Mouse (Mus musculus) urinary bladder, adult 2 months (tissue): ENCODE results near the gene Srp72. TPM values are rescaled to one million over a fixed set of nuclear protein-coding genes. Genes with fewer than 3 reads are reported as not detected.
"Not testable (repeated sequence)": the region's sequence is repeated elsewhere in the genome, so short reads cannot be mapped to it uniquely, and the experiment has no call there.

Source experiments
- DNase-seq: peaks from one replicate; pipeline ENCODE4 v3.0.0; 2022; ENCODE audit warnings: low spot score
- polyA plus RNA-seq: library from polyadenylated mRNA; depleted of rRNA; stranded (reverse); fragments of >200 nt; gene quantifications from 2 replicates; pipeline ENCODE4 v1.2.3, GENCODE M21; 2012

The Srp72 gene
- polyA plus RNA-seq, 1 experiment, result 68.9 TPM

DNA sequence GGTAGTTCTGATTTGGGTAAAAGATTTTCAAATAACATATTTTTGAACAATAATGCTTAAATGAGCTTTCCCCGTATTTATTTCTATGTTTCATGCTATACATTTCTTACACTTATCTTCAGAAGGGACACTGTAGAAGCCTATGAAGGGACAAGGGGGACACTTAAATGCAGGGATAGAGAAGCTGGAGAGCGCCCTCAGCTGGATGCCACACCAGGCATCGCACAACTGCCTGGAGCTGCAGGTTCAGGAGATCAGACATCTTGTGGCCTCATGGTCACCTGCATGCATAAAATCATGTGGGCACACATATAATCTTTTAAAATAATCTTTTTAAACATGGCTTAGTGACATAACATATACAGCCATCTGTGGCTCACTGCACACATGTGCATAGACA lies 9.8 kb upstream of the Srp72 start:
- DNase-seq, result no peak

DNA sequence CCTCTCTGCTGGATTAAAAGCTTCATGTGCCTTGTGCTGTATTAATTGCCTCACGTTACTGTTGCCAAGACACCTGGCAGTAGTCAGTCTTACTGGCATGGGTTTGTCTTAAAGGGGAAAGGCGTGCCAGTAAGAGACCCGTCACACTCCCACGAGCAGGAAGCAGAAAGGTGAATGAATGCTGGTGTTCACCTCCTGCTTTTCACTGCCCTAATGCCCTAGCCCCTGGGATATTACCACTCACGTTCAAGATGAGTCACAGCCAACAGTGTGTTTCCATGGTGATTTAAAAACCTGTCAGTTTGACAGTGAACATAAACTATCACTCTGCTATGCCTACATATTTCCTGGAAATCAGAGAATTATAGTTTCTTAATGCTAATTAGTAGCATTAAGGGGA lies 5.2 kb upstream of the Srp72 start:
- no peak for DNase-seq

GRCm38 (mm10) chr5:76971115-76971514 lies 3.4 kb upstream of the Srp72 start:
- not testable (repeated sequence) for DNase-seq

GRCm38 (mm10) chr5:76973488-76973887 lies 995 bp upstream of the Srp72 start:
- no peak for DNase-seq

DNA sequence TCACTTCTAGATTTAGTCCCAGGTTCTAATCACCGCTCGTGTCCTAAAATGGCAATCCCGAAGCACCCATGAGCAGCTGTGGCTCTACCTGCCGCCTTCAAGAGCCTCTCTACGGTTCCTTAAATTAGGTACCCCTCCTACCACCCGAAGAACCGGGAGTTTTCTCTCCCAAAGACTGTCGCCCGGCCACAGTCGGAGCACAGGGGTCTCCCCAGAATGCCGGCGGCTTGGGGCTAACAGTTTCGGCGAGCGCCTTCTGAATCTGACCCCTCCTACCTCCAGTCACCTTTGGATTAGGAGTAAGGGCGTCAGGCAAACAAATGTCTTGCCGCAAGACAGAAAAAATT lies 303 bp upstream of the Srp72 start:
- no peak for DNase-seq

DNA sequence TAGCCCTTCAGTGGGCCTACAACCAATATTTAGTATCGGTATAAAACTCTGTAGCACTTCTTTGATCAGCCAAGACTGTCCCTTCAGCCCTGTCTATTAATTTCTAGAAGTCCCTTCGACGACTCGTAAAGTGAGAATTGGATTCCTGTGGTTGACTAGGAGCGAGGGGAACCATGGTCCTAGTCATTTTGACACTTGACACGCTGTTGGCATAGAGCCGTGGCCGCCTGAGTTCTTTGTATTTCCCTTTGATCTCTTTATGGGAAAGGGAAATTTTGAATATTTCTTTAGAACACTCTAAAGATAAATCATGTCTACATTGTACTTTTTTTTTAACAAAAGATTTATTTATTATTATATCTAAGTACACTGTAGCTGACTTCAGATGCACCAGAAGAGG lies 1.3 kb downstream of the Srp72 start:
- DNase-seq, result no peak

DNA sequence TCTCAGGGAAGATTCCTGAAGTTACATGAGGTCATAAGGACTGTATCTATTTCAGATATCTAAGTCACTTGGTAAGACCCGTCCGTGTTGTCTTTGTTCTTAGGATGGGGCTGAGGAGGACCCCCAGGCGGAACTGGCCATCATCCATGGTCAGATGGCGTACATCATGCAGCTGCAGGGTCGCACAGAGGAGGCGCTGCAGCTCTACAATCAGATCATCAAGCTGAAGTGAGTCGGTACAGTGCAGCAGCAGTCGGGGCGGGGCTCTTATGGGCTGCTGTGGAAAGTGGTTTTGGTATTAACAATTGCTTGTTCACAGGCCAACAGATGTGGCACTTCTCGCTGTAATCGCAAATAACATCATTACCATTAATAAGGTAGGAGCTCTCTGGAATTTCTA lies 9.5 kb downstream of the Srp72 start:
- no peak for DNase-seq

GRCm38 (mm10) chr5:76990789-76991188 lies 16.3 kb downstream of the Srp72 start:
- DNase-seq, result no peak

- DNase-seq, result no peak
Observed at GRCm38 (mm10) chr5:76993174-76993814, 18.8 kb downstream of the Srp72 start.

DNA sequence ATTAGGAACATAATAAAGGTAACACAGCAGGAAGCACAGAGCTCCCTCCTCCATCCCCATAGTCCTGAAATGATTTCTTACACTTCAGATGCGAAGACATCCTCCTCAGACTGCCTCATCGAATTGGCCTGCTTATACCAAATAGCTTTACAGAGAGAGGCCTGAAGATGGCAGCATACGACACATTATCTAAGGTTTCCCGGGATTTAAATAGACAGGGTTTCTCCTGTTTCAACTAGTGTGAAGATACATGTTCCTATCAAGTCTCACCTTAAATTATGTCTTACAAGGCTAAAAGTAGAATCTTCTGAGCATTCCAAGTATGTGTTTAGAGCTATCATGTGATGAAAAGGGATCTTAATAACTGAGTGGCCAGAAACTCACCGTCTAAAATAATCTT lies 23.9 kb downstream of the Srp72 start:
- no peak for DNase-seq

GRCm38 (mm10) chr5:77001192-77001591 lies 26.7 kb downstream of the Srp72 start:
- no peak for DNase-seq

DNA sequence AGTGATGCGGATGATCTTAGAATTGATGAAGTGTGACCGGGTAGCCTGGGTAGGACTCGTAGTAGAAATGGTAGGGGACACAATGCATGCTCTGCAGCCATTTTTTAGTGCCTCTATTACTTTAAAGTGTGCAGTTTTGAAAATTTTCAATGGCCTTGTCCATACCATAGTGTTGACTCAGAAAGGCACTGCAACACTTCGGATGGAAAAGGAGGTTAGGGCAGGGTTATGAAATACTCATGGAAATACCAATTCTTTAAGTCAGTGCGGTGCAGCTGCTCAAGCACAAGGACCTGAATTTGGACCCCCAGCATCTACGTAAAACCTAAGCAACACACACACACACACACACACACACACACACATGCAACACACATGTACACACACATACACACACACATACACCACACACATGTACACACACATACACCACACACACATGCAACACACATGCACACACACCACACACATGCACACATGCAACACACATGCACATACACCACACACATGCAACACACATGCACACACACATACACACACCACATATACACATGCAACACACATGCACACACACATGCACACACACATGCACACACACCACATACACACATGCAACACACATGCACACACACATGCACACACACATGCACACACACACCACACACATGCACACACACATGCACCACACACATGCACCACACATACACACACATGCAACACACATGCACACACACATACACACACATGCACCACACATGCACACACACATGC lies 29.8 kb downstream of the Srp72 start, which contains the start of gene Arl9:
Arl9 (plus strand) TSS at position 5 of the 771 bp plus-strand sequence.
- no peak for DNase-seq

GRCm38 (mm10) chr5:77010352-77010751 lies 35.9 kb downstream of the Srp72 start:
- DNase-seq, result no peak

DNA sequence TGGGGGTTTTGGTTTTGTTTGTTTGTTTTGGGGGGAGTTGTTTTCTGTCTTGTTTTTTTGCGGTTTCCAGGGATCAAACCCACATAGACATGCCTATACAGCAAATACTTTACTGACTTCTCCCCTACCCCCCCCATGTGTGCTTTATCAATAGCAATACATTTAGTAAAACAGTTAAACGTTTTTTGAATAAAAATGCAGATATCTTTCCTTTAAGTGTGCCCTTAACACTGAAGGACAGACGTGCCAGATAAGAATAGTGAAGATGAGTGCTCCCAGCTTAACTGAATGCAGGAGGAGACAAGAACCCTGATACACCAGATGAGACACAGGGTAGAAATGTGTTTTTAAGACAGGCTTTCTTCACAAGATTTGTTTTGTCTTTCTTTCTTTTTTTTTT lies 36.6 kb downstream of the Srp72 start:
- no peak for DNase-seq

DNA sequence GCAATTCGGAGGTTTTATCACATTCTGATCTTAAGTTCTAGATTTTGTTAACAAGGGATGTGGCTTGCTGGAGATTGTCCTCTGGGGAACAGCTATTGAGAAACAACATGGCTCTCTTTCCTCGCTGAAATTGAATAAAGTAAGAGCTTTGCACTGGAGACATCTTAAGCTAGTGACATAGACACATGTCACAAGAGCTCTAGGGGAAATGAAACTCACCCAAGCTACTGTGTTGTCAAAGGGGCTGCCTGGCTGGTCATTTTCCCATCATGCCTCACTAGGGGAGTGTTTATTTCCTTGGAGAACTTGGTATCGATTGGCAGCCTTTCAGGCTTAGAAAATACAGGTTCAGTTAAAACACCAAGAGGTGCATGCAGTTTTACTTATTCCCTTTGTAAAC lies 38.7 kb downstream of the Srp72 start:
- DNase-seq, result no peak

- peak; percentile 52 for DNase-seq
Observed at GRCm38 (mm10) chr5:77015544-77016482, 41.3 kb downstream of the Srp72 start, which contains the start of gene Thegl. Gene Thegl (plus strand): TSS chr5:77016023.

- DNase-seq, result no peak
Observed at GRCm38 (mm10) chr5:77028034-77028433, 53.6 kb downstream of the Srp72 start.

DNA sequence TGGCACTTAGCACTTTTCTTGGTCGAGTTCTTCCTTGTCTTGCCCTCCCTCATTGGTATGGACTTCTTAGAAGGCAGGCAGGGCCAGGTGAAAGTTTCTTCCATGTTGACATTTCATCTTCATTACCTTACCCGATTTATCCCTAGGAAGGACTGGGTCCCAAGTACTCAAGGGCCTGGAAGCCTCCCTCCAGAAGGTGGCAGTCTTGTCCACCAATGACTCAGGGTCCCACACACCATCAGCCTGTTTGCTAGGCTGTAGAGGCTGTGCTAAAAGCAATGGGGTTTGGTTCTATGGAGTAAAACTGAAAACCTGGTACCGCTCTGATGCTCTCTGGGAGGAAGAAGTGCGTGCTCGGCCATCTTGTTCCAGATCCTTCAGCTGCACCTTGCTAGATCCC lies 55.3 kb downstream of the Srp72 start:
- no peak for DNase-seq

GRCm38 (mm10) chr5:77035101-77035500 lies 60.6 kb downstream of the Srp72 start:
- DNase-seq, result not testable (repeated sequence)

DNA sequence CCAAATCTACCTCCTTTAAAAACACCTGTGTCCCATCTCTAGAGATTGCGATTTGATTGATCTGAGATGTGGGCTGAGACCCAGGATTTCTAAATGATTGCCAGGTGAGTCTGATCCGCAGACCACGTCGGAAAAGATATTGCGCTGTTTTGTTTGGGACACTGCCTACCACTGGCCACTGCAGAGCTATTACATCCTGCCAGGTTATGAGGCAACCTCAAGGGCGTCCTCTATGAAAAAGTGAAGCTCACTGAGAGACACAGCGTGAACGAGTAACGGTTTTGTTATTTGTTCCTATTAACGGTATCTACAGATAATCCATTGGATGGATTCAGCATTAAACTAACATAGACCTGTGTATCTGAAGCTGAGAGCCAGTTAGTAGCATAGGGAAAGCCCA lies 64.0 kb downstream of the Srp72 start:
- no peak for DNase-seq

DNA sequence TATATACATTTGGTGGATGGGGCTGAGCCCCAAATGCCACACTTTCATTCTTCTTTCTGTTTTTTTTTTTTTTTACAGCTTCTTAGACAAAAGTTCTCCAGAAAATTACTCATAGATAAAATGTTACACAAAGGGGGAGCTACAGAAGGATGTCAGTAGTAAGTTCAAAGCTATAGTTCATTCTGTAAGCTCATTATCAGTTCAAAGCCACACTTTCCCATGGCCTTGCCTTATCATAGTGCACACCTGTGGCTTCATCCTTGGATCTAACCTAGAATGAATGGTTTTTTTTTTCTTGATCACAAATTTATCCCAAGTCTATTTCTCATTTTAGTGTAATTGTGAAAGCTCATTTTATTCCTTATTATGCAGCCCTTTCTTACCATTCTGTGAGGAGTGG lies 64.9 kb downstream of the Srp72 start:
- no peak for DNase-seq

GRCm38 (mm10) chr5:77044362-77044761 lies 69.9 kb downstream of the Srp72 start:
- DNase-seq, result no peak
